Mouse (Mus musculus): ENCODE results near the gene Map3k20.

DNA sequence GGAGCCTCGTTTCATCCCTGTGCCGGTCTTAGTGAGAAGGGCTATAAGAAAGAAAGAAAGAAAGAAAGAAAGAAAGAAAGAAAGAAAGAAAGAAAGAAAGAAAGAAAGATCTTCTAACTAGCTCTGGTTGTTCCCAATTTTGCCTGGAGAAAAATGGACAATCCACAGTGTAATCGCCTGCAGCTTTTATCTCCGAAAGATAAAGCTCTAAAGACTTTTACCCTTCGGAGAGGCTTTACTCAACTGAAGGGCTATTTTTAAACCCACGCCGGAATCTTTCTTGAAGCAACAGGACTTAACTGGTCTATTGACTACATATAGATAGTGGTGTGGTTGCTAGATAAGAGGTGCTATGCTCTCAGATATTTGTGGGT lies 190.0 kb downstream of the Map3k20 start:
- no peak for TF ChIP-seq CTCF (IDR thresholded peaks at IDR 0.05; ENCODE audit: extremely low read depth, insufficient read depth, insufficient read length, insufficient replicate concordance)
- no peak for TF ChIP-seq POLR2A (IDR thresholded peaks at IDR 0.05; ENCODE audit: low read depth, low read length)
